Mouse (Mus musculus): ENCODE results near the gene Tex26. TPM values are rescaled to one million over a fixed set of nuclear protein-coding genes. Genes with fewer than 3 reads are reported as not detected.

Gene Tex26
- total and polyA plus RNA-seq, 3 experiments, result not detected

DNA sequence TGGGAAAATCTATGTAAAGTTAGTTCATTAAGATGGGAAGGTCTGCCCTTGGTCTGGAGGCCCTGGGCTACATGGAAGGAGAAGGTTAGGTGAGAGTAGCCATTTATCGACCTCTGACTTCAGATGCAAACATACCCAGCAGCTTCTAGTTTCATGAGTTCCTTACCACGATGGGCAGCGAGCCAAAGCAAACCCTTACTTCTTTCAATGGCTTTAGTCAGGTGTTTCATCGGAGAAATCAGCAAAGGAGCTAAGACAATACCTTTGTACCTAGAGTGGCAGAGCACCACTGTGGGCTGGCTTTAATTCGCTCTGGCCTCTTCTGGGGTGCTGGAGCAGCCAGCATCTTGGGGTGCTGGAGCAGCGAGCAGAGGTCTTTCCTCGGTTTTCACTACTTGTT is 5.8 kb upstream of the Tex26 start:
- H3K4me1 ChIP-seq (ENCODE audit: control insufficient read depth in 1 of 2, insufficient read depth in 2 of 2), result peaks cover 0 to 35% of the 10 kb centered on the region in 2 experiments; a peak in 2 of 4 replicates
- no peaks in the 10 kb centered on the region for H3K9me3 ChIP-seq (replicated peaks; ENCODE audit: low read length)
- TF ChIP-seq JUND (conservative IDR thresholded peaks at IDR 0.05; ENCODE audit: low read depth, low read length), result no peak
- no peak for TF ChIP-seq RCOR1 (conservative IDR thresholded peaks at IDR 0.05; ENCODE audit: low read depth, low read length)
- no peak for TF ChIP-seq EP300 (IDR thresholded peaks at IDR 0.05; ENCODE audit: low read length)
- TF ChIP-seq POLR2AphosphoS2 (IDR thresholded peaks at IDR 0.05; ENCODE audit: low read depth, low read length), result no peak
- TF ChIP-seq CTCF (conservative IDR thresholded peaks at IDR 0.05 in 1 of 2, IDR thresholded peaks at IDR 0.05 in 1 of 2; ENCODE audit: low read depth in 2 of 2, low read length in 2 of 2), result no peak

DNA sequence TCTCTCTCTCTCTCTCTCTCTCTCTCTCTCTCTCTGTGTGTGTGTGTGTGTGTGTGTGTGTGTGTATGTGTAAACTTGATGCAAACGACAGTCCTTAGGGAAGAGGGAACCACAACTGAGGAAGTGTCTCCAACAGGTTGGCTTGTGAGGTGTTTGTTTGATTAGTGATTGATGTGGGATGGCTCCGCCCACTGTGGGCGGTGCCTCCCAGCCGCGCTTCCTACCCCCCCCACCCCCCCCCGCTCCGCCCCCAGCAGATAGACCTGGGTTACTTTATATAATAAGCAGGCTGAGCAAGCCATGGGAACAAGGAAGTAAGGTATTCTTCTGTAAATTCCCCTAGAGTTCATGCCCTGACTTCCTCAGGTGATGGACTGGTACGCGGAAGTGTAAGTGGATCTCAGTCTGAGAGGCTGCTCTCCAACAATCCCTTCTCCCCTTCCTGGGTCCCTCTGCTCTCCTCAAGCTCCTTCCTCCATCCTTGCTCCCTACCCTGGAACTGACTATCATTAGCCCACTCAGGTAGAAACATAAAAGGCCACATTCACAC is 5.2 kb upstream of the Tex26 start:
- Histone ChIP-seq H3K9me3 (replicated peaks; ENCODE audit: low read length) (no peaks in the 10 kb centered on the region), H3K27me3 (replicated peaks) (no peaks in the 10 kb centered on the region), H3K9ac (ENCODE audit: insufficient read depth, low read depth) (no peak overlapping the region), H3K4me3 (replicated peaks in 1 of 3; ENCODE audit: low read depth in 2 of 3, low read length in 2 of 3, poor library complexity in 1 of 3) (no peak overlapping the region), H3K27ac (ENCODE audit: insufficient read depth, low read depth) (no peak overlapping the region), H3K79me2 (replicated peaks; ENCODE audit: control insufficient read depth, extremely low read depth, insufficient read depth, poor library complexity, severe bottlenecking) (no peaks in the 10 kb centered on the region), H3K4me1 (ENCODE audit: control insufficient read depth in 1 of 2, insufficient read depth in 2 of 2) (peaks cover 0 to 29% of the 10 kb centered on the region in 2 experiments; a peak in 2 of 4 replicates), H3K36me3 (replicated peaks in 1 of 2; ENCODE audit: control insufficient read depth in 1 of 2, insufficient read depth in 1 of 2, low read length in 1 of 2) (no peaks in the 10 kb centered on the region), H3K4me2 (ENCODE audit: insufficient read depth, low read depth, poor library complexity, severe bottlenecking) (no peak overlapping the region)
- no peak for TF ChIP-seq TBP (conservative IDR thresholded peaks at IDR 0.05; ENCODE audit: low read depth, low read length)
- TF ChIP-seq JUN (IDR thresholded peaks at IDR 0.05; ENCODE audit: insufficient read depth, low read depth, low read length), result no peak
- no peak for TF ChIP-seq BHLHE40 (IDR thresholded peaks at IDR 0.05; ENCODE audit: low read depth, low read length)
- no peak for TF ChIP-seq HCFC1 (IDR thresholded peaks at IDR 0.05; ENCODE audit: low read depth, low read length)
- no peak for TF ChIP-seq NRF1 (IDR thresholded peaks at IDR 0.05; ENCODE audit: low read depth, low read length)
- TF ChIP-seq MYC (IDR thresholded peaks at IDR 0.05; ENCODE audit: low read depth, low read length), result no peak
- no peak for TF ChIP-seq SIN3A (IDR thresholded peaks at IDR 0.05; ENCODE audit: low read length)
- TF ChIP-seq PAX5 (IDR thresholded peaks at IDR 0.05; ENCODE audit: low read length), result no peak
- TF ChIP-seq CHD1 (IDR thresholded peaks at IDR 0.05; ENCODE audit: low read depth, low read length), result no peak
- no peak for TF ChIP-seq IRF4 (IDR thresholded peaks at IDR 0.05; ENCODE audit: low read depth, low read length)
- no peak for TF ChIP-seq CTCF (conservative IDR thresholded peaks at IDR 0.05 in 1 of 2, IDR thresholded peaks at IDR 0.05 in 1 of 2; ENCODE audit: low read depth in 2 of 2, low read length in 2 of 2)
- no peak for TF ChIP-seq MAX (IDR thresholded peaks at IDR 0.05; ENCODE audit: low read length)
- TF ChIP-seq JUND (conservative IDR thresholded peaks at IDR 0.05; ENCODE audit: low read depth, low read length), result no peak
- TF ChIP-seq ZNF384 (IDR thresholded peaks at IDR 0.05; ENCODE audit: low read depth, low read length), result no peak
- no peak for TF ChIP-seq POLR2AphosphoS2 (IDR thresholded peaks at IDR 0.05; ENCODE audit: low read depth, low read length)
- dilution Hi-C loops (cut with MboI; ENCODE audit: extremely low pct_ligation_motif_present, extremely low pct_unique_long_range_greater_than_20kb, low sequenced_read_pairs), result no loop called here
- in situ Hi-C loops (cut with MboI; ENCODE audit: low pct_ligation_motif_present, low pct_unique_long_range_greater_than_20kb, low sequenced_read_pairs), result no loop called here
- DNase-seq (ENCODE audit: extremely low read depth), result no peak

More for the DNA sequence above, 5.8 kb upstream of the Tex26 start:
- H3K27ac ChIP-seq (ENCODE audit: insufficient read depth, low read depth), result no peak overlapping the region
- dilution Hi-C loops (cut with MboI; ENCODE audit: extremely low pct_ligation_motif_present, extremely low pct_unique_long_range_greater_than_20kb, low sequenced_read_pairs) (no loop called here), in situ Hi-C loops (cut with MboI; ENCODE audit: low pct_ligation_motif_present, low pct_unique_long_range_greater_than_20kb, low sequenced_read_pairs) (no loop called here)
- H3K27me3 ChIP-seq (replicated peaks), result no peaks in the 10 kb centered on the region
- DNase-seq (ENCODE audit: extremely low read depth), result no peak
- H3K9ac ChIP-seq (ENCODE audit: insufficient read depth, low read depth), result no peak overlapping the region
- no peaks in the 10 kb centered on the region for H3K36me3 ChIP-seq (replicated peaks in 1 of 2; ENCODE audit: control insufficient read depth in 1 of 2, insufficient read depth in 1 of 2, low read length in 1 of 2)
- H3K4me3 ChIP-seq (replicated peaks in 1 of 3; ENCODE audit: low read depth in 2 of 3, low read length in 2 of 3, poor library complexity in 1 of 3), result no peak overlapping the region
- no peaks in the 10 kb centered on the region for H3K79me2 ChIP-seq (replicated peaks; ENCODE audit: control insufficient read depth, extremely low read depth, insufficient read depth, poor library complexity, severe bottlenecking)
- H3K4me2 ChIP-seq (ENCODE audit: insufficient read depth, low read depth, poor library complexity, severe bottlenecking), result no peak overlapping the region
